Comparison of ENCODE assay signal across 20 mouse cellular contexts in the genomic region with DNA sequence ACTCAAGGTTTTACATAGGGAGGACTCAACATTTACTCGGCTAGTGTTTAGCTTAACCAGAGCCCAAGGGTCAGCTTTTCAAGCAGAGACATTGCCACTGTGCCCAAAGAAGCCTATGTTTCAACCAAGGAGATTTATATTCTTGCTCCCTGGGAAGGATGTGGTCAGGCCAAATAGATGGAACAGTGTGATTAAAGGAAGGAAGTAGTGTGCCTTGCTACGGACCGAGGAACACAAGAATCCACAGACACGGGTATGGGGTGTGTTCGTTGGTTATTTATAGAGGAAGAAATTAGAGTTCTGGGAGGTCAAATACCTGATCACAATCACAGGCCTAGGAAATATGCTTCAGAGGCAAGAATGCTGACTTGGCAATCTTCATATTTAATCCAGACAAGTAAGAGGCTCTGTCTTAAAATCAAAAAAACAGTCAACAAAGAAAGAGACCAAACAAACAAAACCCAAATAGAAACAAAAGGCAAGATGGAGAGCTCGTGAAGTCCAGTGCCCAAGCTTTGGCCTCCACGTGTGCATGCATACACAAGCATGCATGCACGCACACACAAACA.
A peak's percentile ranks its signal among the peaks of the same experiment; 100 is the strongest.
DNase-seq lines count a peak whose midpoint lies in the region; ATAC-seq and TF ChIP-seq lines count a peak whose summit lies in the region.
"Had no signal": no experiment of that assay in that cellular context is flagged by ENCODE, and none has a peak within 500 bp of the region (broad histone marks: within the 10 kb centered on the region; RNA-seq: fewer than 3 reads in every experiment).

No protein-coding gene starts in this region.

- no peaks in the 10 kb centered on the region for H3K9me3 ChIP-seq in kidney, embryonic 16.5 days (ENCODE audit: low read length)
- H3K9me3 ChIP-seq in CH12.LX (replicated peaks; ENCODE audit: low read length) (no peaks in the 10 kb centered on the region), MEL (replicated peaks; ENCODE audit: insufficient read depth, low read length) (no peaks in the 10 kb centered on the region)
- H3K9me3 ChIP-seq: embryonic facial prominence, embryonic 12.5 days; forebrain, embryonic 15.5 days; heart, embryonic 13.5 days; hindbrain, embryonic 13.5 days had no signal

- H3K4me2 ChIP-seq in kidney, embryonic 16.5 days (replicated peaks; ENCODE audit: low read depth, low read length): no peak overlapping the region
- H3K4me2 ChIP-seq in CH12.LX (ENCODE audit: insufficient read depth, low read depth, poor library complexity, severe bottlenecking): no peak overlapping the region
- H3K4me2 ChIP-seq: embryonic facial prominence, embryonic 12.5 days; forebrain, embryonic 15.5 days; heart, embryonic 13.5 days; hindbrain, embryonic 13.5 days had no signal

- H3K4me1 ChIP-seq in kidney, embryonic 16.5 days (ENCODE audit: insufficient read depth, low read length): no peaks in the 10 kb centered on the region
- peaks cover 0 to 4% of the 10 kb centered on the region in 2 experiments; a peak in 1 of 4 replicates for H3K4me1 ChIP-seq in CH12.LX (ENCODE audit: control insufficient read depth in 1 of 2, insufficient read depth in 2 of 2)
- H3K4me1 ChIP-seq in MEL (ENCODE audit: control insufficient read depth in 1 of 2, insufficient read depth in 2 of 2, low read length in 2 of 2): no peaks in the 10 kb centered on the region
- H3K4me1 ChIP-seq: embryonic facial prominence, embryonic 12.5 days; forebrain, embryonic 15.5 days; heart, embryonic 13.5 days; hindbrain, embryonic 13.5 days had no signal

- TF ChIP-seq RAD21 in CH12.LX (IDR thresholded peaks at IDR 0.05; ENCODE audit: low read depth, low read length) (no peak), MEL (IDR thresholded peaks at IDR 0.05; ENCODE audit: low read depth, low read length) (no peak)

- H3K27ac ChIP-seq in kidney, embryonic 16.5 days (ENCODE audit: low read length): no peak overlapping the region
- H3K27ac ChIP-seq in CH12.LX (ENCODE audit: insufficient read depth, low read depth) (no peak overlapping the region), MEL (ENCODE audit: control insufficient read depth, low read depth, low read length) (no peak overlapping the region)
- H3K27ac ChIP-seq: embryonic facial prominence, embryonic 12.5 days; forebrain, embryonic 15.5 days; heart, embryonic 13.5 days; hindbrain, embryonic 13.5 days; hindbrain, postnatal 0 days had no signal

- H3K27me3 ChIP-seq in kidney, embryonic 16.5 days (ENCODE audit: insufficient read depth, low read length): no peaks in the 10 kb centered on the region
- no peaks in the 10 kb centered on the region for H3K27me3 ChIP-seq in CH12.LX (replicated peaks)
- H3K27me3 ChIP-seq in MEL (ENCODE audit: control insufficient read depth in 1 of 2, insufficient read depth in 2 of 2, low read length in 2 of 2): no peaks in the 10 kb centered on the region
- H3K27me3 ChIP-seq: embryonic facial prominence, embryonic 12.5 days; forebrain, embryonic 15.5 days; heart, embryonic 13.5 days; hindbrain, embryonic 13.5 days had no signal

- in situ Hi-C loops in CH12.LX (cut with MboI; ENCODE audit: low pct_ligation_motif_present, low pct_unique_long_range_greater_than_20kb, low sequenced_read_pairs): loop anchor here (5.0 kb wide), 1 partner anchor 52 kb away; no protein-coding TSS in a partner anchor

- WGBS in kidney, embryonic 16.5 days: 55% methylated on average over 8 of the region's 8 CpGs

- 0 out of 2 replicates have a peak, but pooled peaks have one; percentile 12 for ATAC-seq in kidney, embryonic 16.5 days (ENCODE audit: low FRiP score, low TSS enrichment)
- ATAC-seq: CD4-positive, CD25-positive, alpha-beta regulatory T cell, adult 4 months; forebrain, embryonic 15.5 days; hindbrain, postnatal 0 days had no signal

- no peak for TF ChIP-seq CTCF in CH12.LX (conservative IDR thresholded peaks at IDR 0.05 in 1 of 2, IDR thresholded peaks at IDR 0.05 in 1 of 2; ENCODE audit: low read depth in 2 of 2, low read length in 2 of 2)
- no peak for TF ChIP-seq CTCF in MEL (IDR thresholded peaks at IDR 0.05 in 2 of 3, conservative IDR thresholded peaks at IDR 0.05 in 1 of 3; ENCODE audit: control insufficient read depth in 1 of 3, insufficient read depth in 1 of 3, low read depth in 2 of 3, low read length in 3 of 3, poor library complexity in 1 of 3, severe bottlenecking in 1 of 3)

- no peak for TF ChIP-seq EP300 in CH12.LX (IDR thresholded peaks at IDR 0.05; ENCODE audit: low read length)
- no peak for TF ChIP-seq EP300 in MEL (IDR thresholded peaks at IDR 0.05; ENCODE audit: low read depth in 1 of 2, low read length in 2 of 2)

- no peak overlapping the region for H3K9ac ChIP-seq in kidney, embryonic 16.5 days (replicated peaks; ENCODE audit: low read length)
- H3K9ac ChIP-seq in CH12.LX (ENCODE audit: insufficient read depth, low read depth) (no peak overlapping the region), MEL (ENCODE audit: control insufficient read depth, low read depth, low read length, poor library complexity, severe bottlenecking) (no peak overlapping the region)
- H3K9ac ChIP-seq: embryonic facial prominence, embryonic 12.5 days; forebrain, embryonic 15.5 days; heart, embryonic 13.5 days; hindbrain, embryonic 13.5 days had no signal

- dilution Hi-C loops in CH12.LX (cut with MboI; ENCODE audit: extremely low pct_ligation_motif_present, extremely low pct_unique_long_range_greater_than_20kb, low sequenced_read_pairs): no loop called here

- no peak for TF ChIP-seq POLR2A in CH12.LX (IDR thresholded peaks at IDR 0.05; ENCODE audit: low read depth, low read length)
- no peak for TF ChIP-seq POLR2A in MEL (IDR thresholded peaks at IDR 0.05; ENCODE audit: control insufficient read depth in 1 of 2, insufficient read depth in 1 of 2, low read depth in 1 of 2, low read length in 2 of 2, poor library complexity in 1 of 2)

- H3K4me3 ChIP-seq in kidney, embryonic 16.5 days (ENCODE audit: low read length): no peak overlapping the region
- H3K4me3 ChIP-seq in CH12.LX (replicated peaks in 1 of 3; ENCODE audit: low read depth in 2 of 3, low read length in 2 of 3, poor library complexity in 1 of 3): no peak overlapping the region
- H3K4me3 ChIP-seq in MEL (ENCODE audit: control insufficient read depth in 1 of 2, insufficient read depth in 1 of 2, low read depth in 2 of 2, low read length in 2 of 2): no peak overlapping the region
- H3K4me3 ChIP-seq: embryonic facial prominence, embryonic 12.5 days; forebrain, embryonic 15.5 days; heart, embryonic 13.5 days; hindbrain, embryonic 13.5 days had no signal

- no peak for DNase-seq in kidney, postnatal 25 days
- DNase-seq in CH12.LX (ENCODE audit: extremely low read depth) (no peak), MEL (ENCODE audit: low read depth, low spot score) (no peak)
- no peak for DNase-seq in layer of hippocampus, postnatal 25 days (ENCODE audit: extremely low spot score in 1 of 2, low spot score in 1 of 2)
- DNase-seq in right cerebral cortex, postnatal 36 days (ENCODE audit: low spot score in 2 of 2): no peak
- DNase-seq: adrenal gland, adult 8-10 months; adrenal gland, postnatal 36 days; B cell, adult 2 months; cerebellum, adult 2 months; cerebellum, postnatal 14 days; gastrocnemius, postnatal 36 days; heart, adult 11 months; heart, postnatal 36 days had no signal

- H3K79me2 ChIP-seq in CH12.LX (replicated peaks; ENCODE audit: control insufficient read depth, extremely low read depth, insufficient read depth, poor library complexity, severe bottlenecking): no peaks in the 10 kb centered on the region
- no peaks in the 10 kb centered on the region for H3K79me2 ChIP-seq in MEL (ENCODE audit: control insufficient read depth, insufficient read depth, low read length, poor library complexity)

- no peaks in the 10 kb centered on the region for H3K36me3 ChIP-seq in kidney, embryonic 16.5 days (ENCODE audit: insufficient read depth, low read length)
- H3K36me3 ChIP-seq in CH12.LX (replicated peaks in 1 of 2; ENCODE audit: control insufficient read depth in 1 of 2, insufficient read depth in 1 of 2, low read length in 1 of 2): no peaks in the 10 kb centered on the region
- no peaks in the 10 kb centered on the region for H3K36me3 ChIP-seq in MEL (ENCODE audit: control insufficient read depth in 1 of 2, insufficient read depth in 2 of 2, low read length in 2 of 2)
- H3K36me3 ChIP-seq: embryonic facial prominence, embryonic 12.5 days; forebrain, embryonic 15.5 days; heart, embryonic 13.5 days; hindbrain, embryonic 13.5 days had no signal

TF ChIP-seq in CH12.LX, 34 proteins besides CTCF, POLR2A, EP300 and RAD21:
- TF ChIP-seq NELFE (IDR thresholded peaks at IDR 0.05; ENCODE audit: low read depth, low read length) (no peak), MAFK (IDR thresholded peaks at IDR 0.05; ENCODE audit: insufficient replicate concordance, low read length) (peak; percentile 90)
TF ChIP-seq in CH12.LX: peak in this region for 1.

TF ChIP-seq in MEL, 35 proteins besides CTCF, POLR2A, EP300 and RAD21:
- TF ChIP-seq MAFK (IDR thresholded peaks at IDR 0.05; ENCODE audit: borderline replicate concordance, low read depth, low read length) (0 out of 2 replicates have a peak, but pooled peaks have one; percentile 28), JUND (IDR thresholded peaks at IDR 0.05; ENCODE audit: low read depth, low read length) (no peak)
